Comparison of ENCODE assay signal across 10 mouse cellular contexts in genomic region chr9:63702502-63703013, GRCm38 (mm10). TPM values are rescaled to one million over a fixed set of nuclear protein-coding genes. Genes with fewer than 3 reads are reported as not detected.
DNase-seq lines count a peak whose midpoint lies in the region; ATAC-seq lines count a peak whose summit lies in the region.
"Had no signal": no experiment of that assay in that cellular context is flagged by ENCODE, and none has a peak within 500 bp of the region (broad histone marks: within the 10 kb centered on the region; RNA-seq: fewer than 3 reads in every experiment).

No protein-coding gene starts in this region.

- ATAC-seq in lung, embryonic 15.5 days (ENCODE audit: borderline replicate concordance, extremely low read depth, low FRiP score, low TSS enrichment): peak; percentile 67
- peak; percentile 49 for ATAC-seq in limb, embryonic 13.5 days (ENCODE audit: low FRiP score, low read depth)
- ATAC-seq in CD4-positive, CD25-positive, alpha-beta regulatory T cell, adult 4 months: no peak
- no peak for ATAC-seq in monocyte, adult 5-6 weeks (replicated peaks; ENCODE audit: insufficient number of reproducible peaks, low FRiP score, low TSS enrichment, poor library complexity, severe bottlenecking)

- H3K4me2 ChIP-seq in lung, embryonic 15.5 days: peak overlapping the region; percentile 19; the same call in 1 of the 2 replicates
- H3K4me2 ChIP-seq in limb, embryonic 13.5 days (replicated peaks): peak overlapping the region; percentile 24
- H3K4me2 ChIP-seq: liver, embryonic 15.5 days had no signal

- H3K9ac ChIP-seq in lung, embryonic 15.5 days: no peak overlapping the region
- no peak overlapping the region; the same call in 1 of the 2 replicates for H3K9ac ChIP-seq in limb, embryonic 13.5 days
- H3K9ac ChIP-seq: liver, embryonic 15.5 days had no signal

- H3K9me3 ChIP-seq in lung, embryonic 15.5 days: no peaks in the 10 kb centered on the region
- no peaks in the 10 kb centered on the region for H3K9me3 ChIP-seq in limb, embryonic 13.5 days
- H3K9me3 ChIP-seq: liver, embryonic 15.5 days had no signal

- H3K36me3 ChIP-seq in lung, embryonic 15.5 days: no peaks in the 10 kb centered on the region
- H3K36me3 ChIP-seq in limb, embryonic 13.5 days: 0 out of 2 replicates have a peak, but pooled peaks cover 5% of the 10 kb centered on the region
- H3K36me3 ChIP-seq: liver, embryonic 15.5 days had no signal

- H3K27me3 ChIP-seq in lung, embryonic 15.5 days: no peaks in the 10 kb centered on the region
- H3K27me3 ChIP-seq in limb, embryonic 13.5 days: no peaks in the 10 kb centered on the region
- H3K27me3 ChIP-seq: liver, embryonic 15.5 days had no signal

- peak; percentile 29 to 39 for DNase-seq in cerebellum, postnatal 10 days
- DNase-seq in cerebellum, postnatal 14 days: no peak
- DNase-seq in lung, postnatal 14 days: no peak
- DNase-seq in gastrocnemius, postnatal 10 days: peak; percentile 51
- DNase-seq: B cell, adult 2 months had no signal

- peaks cover 88% of the 10 kb centered on the region for H3K4me1 ChIP-seq in lung, embryonic 15.5 days
- H3K4me1 ChIP-seq in limb, embryonic 13.5 days: peaks cover 90% of the 10 kb centered on the region

- no peak overlapping the region for H3K4me3 ChIP-seq in lung, embryonic 15.5 days
- no peak overlapping the region for H3K4me3 ChIP-seq in limb, embryonic 13.5 days
- H3K4me3 ChIP-seq: liver, embryonic 15.5 days had no signal

- 27% methylated on average over 16 of the region's 16 CpGs for WGBS in lung, embryonic 15.5 days
- 46% methylated on average over 16 of the region's 16 CpGs for WGBS in limb, embryonic 13.5 days

- H3K27ac ChIP-seq in lung, embryonic 15.5 days: peak overlapping the region; percentile 69; the same call in 1 of the 2 replicates
- peak overlapping the region; percentile 70; the same call in 1 of the 2 replicates for H3K27ac ChIP-seq in limb, embryonic 13.5 days
- H3K27ac ChIP-seq: liver, embryonic 15.5 days had no signal

RNA-seq across cellular contexts. Expression of gene Smad3, which starts 55.2 kb away (rescaled TPM):
- 20.2 and 20.7 TPM in 2 replicates for polyA plus RNA-seq in lung, embryonic 15.5 days (2015; fragmentation: Nextera tagmentation; extraction: Ambion mirVana)
- total RNA-seq in gastrocnemius, postnatal 10 days (2021): 10 to 100 TPM; 44.9 to 45.0 TPM
- 33.8 and 34.8 TPM in 2 replicates for polyA plus RNA-seq in limb, embryonic 13.5 days (2015; fragmentation: Nextera tagmentation; extraction: Ambion mirVana)
- 10 to 100 TPM; 15.6 to 36.9 TPM for polyA plus RNA-seq in CD4-positive, CD25-positive, alpha-beta regulatory T cell, adult 4 months (2017; shearing (Covaris generic))
- 52.0 to 121 TPM (median 56.1 TPM) in 3 replicates for total RNA-seq in monocyte, adult 5-6 weeks (2017)

Comparison
In these comparisons a context has a peak if more than half of its experiments do, and no peak if none do; other contexts are left out.
1. DNase-seq: peak in cerebellum, postnatal 10 days (2 of 2) and gastrocnemius, postnatal 10 days (single experiment); none in cerebellum, postnatal 14 days (0 of 2) and lung, postnatal 14 days (single experiment).
2. ATAC-seq: peak in lung, embryonic 15.5 days (single experiment) and limb, embryonic 13.5 days (single experiment); none in CD4-positive, CD25-positive, alpha-beta regulatory T cell, adult 4 months (single experiment) and monocyte, adult 5-6 weeks (single experiment).